Mouse (Mus musculus) lung, embryonic 14.5 days (tissue): ENCODE results near the gene Leap2. TPM values are rescaled to one million over a fixed set of nuclear protein-coding genes. Genes with fewer than 3 reads are reported as not detected.
"Not testable (repeated sequence)": the region's sequence is repeated elsewhere in the genome, so short reads cannot be mapped to it uniquely, and the experiment has no call there.

Experiments
- ATAC-seq: fragments of 200-750 bp; cut with Nextera tagmentation; 2 replicates; pipeline ENCODE4 v1.8.0; 2017; ENCODE audit warnings: mild to moderate bottlenecking, moderate TSS enrichment, moderate library complexity; ENCODE audit not compliant: insufficient read depth
- DNase-seq: peaks from one replicate; pipeline ENCODE4 v3.0.0-alpha.2; 2015
- H3K27ac ChIP-seq: fragments of 300-500 bp; sonication (generic); 2 replicates; pipeline ENCODE4 v1.5.1; 2014; ENCODE audit warnings: low read depth, mild to moderate bottlenecking, moderate library complexity
- H3K27me3 ChIP-seq: fragments of 300-500 bp; sonication (generic); 2 replicates; pipeline ENCODE4 v1.6.1; 2014; ENCODE audit warnings: low read length, control low read depth; ENCODE audit not compliant: insufficient read depth
- H3K36me3 ChIP-seq: fragments of 300-500 bp; sonication (generic); 2 replicates; pipeline ENCODE4 v1.6.1; 2014; ENCODE audit warnings: control low read depth; ENCODE audit not compliant: insufficient read depth
- H3K4me1 ChIP-seq: fragments of 300-500 bp; sonication (generic); 2 replicates; pipeline ENCODE4 v1.6.1; 2014; ENCODE audit warnings: antibody characterized with exemption, control low read depth; ENCODE audit not compliant: insufficient read depth
- H3K4me2 ChIP-seq: fragments of 300-500 bp; sonication (generic); 2 replicates; pipeline ENCODE4 v1.6.1; 2014; ENCODE audit warnings: mild to moderate bottlenecking
- H3K4me3 ChIP-seq: fragments of 300-500 bp; sonication (generic); 2 replicates; pipeline ENCODE4 v1.5.1; 2014; ENCODE audit warnings: low read depth, low read length
- H3K9ac ChIP-seq: fragments of 300-500 bp; sonication (generic); 2 replicates; pipeline ENCODE4 v1.6.1; 2014
- H3K9me3 ChIP-seq: fragments of 300-500 bp; sonication (generic); 2 replicates; pipeline ENCODE4 v1.6.1; 2016; ENCODE audit warnings: low read depth, low read length, control low read depth
- CTCF ChIP-seq: IDR thresholded peaks from 2 replicates; pipeline ENCODE4 v1.5.1; 2016; ENCODE audit warnings: antibody characterized with exemption, low read depth
- WGBS: fragments of 180-500 bp; shearing (Covaris S2); extraction: QIAGEN DNeasy Blood & Tissue Kit; methylation state at CpG from one replicate; pipeline ENCODE4 v1.1.7; 2014; 5-methylcytosine and 5-hydroxymethylcytosine counted together
- polyA plus RNA-seq: library from polyadenylated mRNA; unstranded; fragments of >200 nt; fragmentation: Nextera tagmentation; extraction: Ambion mirVana; gene quantifications from 2 replicates; pipeline ENCODE4 v1.2.1, GENCODE M21; 2014

The Leap2 gene
- polyA plus RNA-seq, 1 experiment from 2014 or later = not detected

- no peak for ATAC-seq
- Histone ChIP-seq H3K4me2 (peak overlapping the region; percentile 91), H3K4me1 (peaks cover 7% of the 10 kb centered on the region), H3K9me3 (no peaks in the 10 kb centered on the region), H3K4me3 (0 out of 2 replicates have a peak overlapping the region, but pooled peaks have one; percentile 94), H3K36me3 (peaks cover 11% of the 10 kb centered on the region), H3K9ac (no peak overlapping the region), H3K27ac (no peak overlapping the region), H3K27me3 (no peaks in the 10 kb centered on the region)
- no peak for DNase-seq
- TF ChIP-seq CTCF = no peak
These were observed 6.2 kb upstream of the Leap2 start for GRCm38 (mm10) chr11:53429182-53429581.

- Histone ChIP-seq H3K4me1 (peaks cover 7% of the 10 kb centered on the region), H3K27ac (no peak overlapping the region), H3K27me3 (no peaks in the 10 kb centered on the region), H3K36me3 (peaks cover 11% of the 10 kb centered on the region), H3K4me2 (no peak overlapping the region), H3K9ac (no peak overlapping the region), H3K4me3 (no peak overlapping the region), H3K9me3 (no peaks in the 10 kb centered on the region)
- 93% methylated on average over 5 of the region's 5 CpGs for WGBS
- no peak for DNase-seq
- TF ChIP-seq CTCF = no peak
- ATAC-seq = no peak
These were observed 5.7 kb upstream of the Leap2 start for GRCm38 (mm10) chr11:53428716-53429057.

- Histone ChIP-seq H3K9ac (no peak overlapping the region), H3K27me3 (no peaks in the 10 kb centered on the region), H3K4me2 (no peak overlapping the region), H3K36me3 (peaks cover 11% of the 10 kb centered on the region), H3K4me3 (no peak overlapping the region), H3K4me1 (peaks cover 7% of the 10 kb centered on the region), H3K27ac (no peak overlapping the region), H3K9me3 (no peaks in the 10 kb centered on the region)
- no peak for TF ChIP-seq CTCF
- ATAC-seq = no peak
- 90% methylated on average over 3 of the region's 3 CpGs for WGBS
- DNase-seq = no peak
These were observed 5.2 kb upstream of the Leap2 start for GRCm38 (mm10) chr11:53427993-53428715.

GRCm38 (mm10) chr11:53426914-53427313 lies 3.9 kb upstream of the Leap2 start:
- not testable (repeated sequence) for H3K9ac ChIP-seq, H3K4me1 ChIP-seq, H3K27me3 ChIP-seq, H3K27ac ChIP-seq, H3K4me2 ChIP-seq, H3K9me3 ChIP-seq, DNase-seq, H3K4me3 ChIP-seq, ATAC-seq
- WGBS = 76% methylated on average over 3 of the region's 3 CpGs
- peaks cover 11% of the 10 kb centered on the region for H3K36me3 ChIP-seq

DNA sequence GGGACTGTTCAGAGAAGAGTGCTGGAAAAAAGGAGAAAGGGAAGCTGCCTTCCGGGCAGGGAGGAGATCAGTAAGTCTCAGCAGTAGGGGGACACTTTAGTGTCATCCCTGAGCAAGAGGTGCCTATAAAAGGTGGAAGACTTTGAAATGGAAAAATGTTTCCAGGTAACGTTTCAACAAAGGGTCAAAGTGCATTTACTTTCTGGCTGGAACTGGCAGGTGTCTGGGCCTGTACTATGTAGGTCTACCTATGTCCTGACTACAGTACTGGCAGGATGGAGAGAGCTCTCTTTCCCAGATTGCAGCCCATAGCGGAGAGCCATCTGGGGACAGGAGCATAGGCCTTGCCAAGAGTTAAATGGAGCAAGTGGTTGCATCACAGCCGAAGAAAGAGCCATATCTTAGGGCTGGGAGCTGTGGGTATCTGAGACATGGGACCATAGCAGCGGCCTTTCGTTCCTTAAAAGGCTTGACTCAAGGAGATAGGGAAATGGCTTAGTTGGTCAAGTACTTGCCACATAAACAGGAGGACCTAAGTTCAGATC lies 2.8 kb upstream of the Leap2 start:
- Histone ChIP-seq H3K27ac (no peak overlapping the region), H3K4me3 (no peak overlapping the region), H3K36me3 (peaks cover 15% of the 10 kb centered on the region), H3K9ac (no peak overlapping the region), H3K4me2 (no peak overlapping the region), H3K27me3 (no peaks in the 10 kb centered on the region), H3K9me3 (no peaks in the 10 kb centered on the region), H3K4me1 (peaks cover 7% of the 10 kb centered on the region)
- no peak for TF ChIP-seq CTCF
- no peak for DNase-seq
- ATAC-seq = no peak
- 80% methylated on average over 6 of the region's 6 CpGs for WGBS

GRCm38 (mm10) chr11:53425251-53425650 lies 2.3 kb upstream of the Leap2 start:
- 34% methylated on average over 3 of the region's 3 CpGs for WGBS

GRCm38 (mm10) chr11:53424826-53425225 lies 1.9 kb upstream of the Leap2 start:
- TF ChIP-seq CTCF = no peak
- ATAC-seq = no peak
- Histone ChIP-seq H3K27me3 (no peaks in the 10 kb centered on the region), H3K4me3 (no peak overlapping the region), H3K27ac (no peak overlapping the region), H3K4me2 (no peak overlapping the region), H3K9me3 (no peaks in the 10 kb centered on the region), H3K4me1 (peaks cover 5% of the 10 kb centered on the region), H3K9ac (no peak overlapping the region), H3K36me3 (peaks cover 19% of the 10 kb centered on the region)
- no peak for DNase-seq
- WGBS = 68% methylated on average over 2 of the region's 2 CpGs

More at GRCm38 (mm10) chr11:53425251-53425650, 2.3 kb upstream of the Leap2 start:
- no peak for DNase-seq
- no peak for TF ChIP-seq CTCF
- no peak overlapping the region for H3K4me3 ChIP-seq
- H3K27ac ChIP-seq = no peak overlapping the region
- no peak for ATAC-seq
- no peaks in the 10 kb centered on the region for H3K9me3 ChIP-seq
- H3K4me2 ChIP-seq = no peak overlapping the region
- H3K9ac ChIP-seq = no peak overlapping the region
- H3K4me1 ChIP-seq = peaks cover 7% of the 10 kb centered on the region
- H3K36me3 ChIP-seq = peaks cover 16% of the 10 kb centered on the region
- H3K27me3 ChIP-seq = no peaks in the 10 kb centered on the region
